Mouse (Mus musculus) layer of hippocampus, postnatal 25 days (tissue): Measurements from ENCODE around the gene Fem1a. TPM values are rescaled to one million over a fixed set of nuclear protein-coding genes. Genes with fewer than 3 reads are reported as not detected.

Experiments used
- DNase-seq, 2 experiments: peaks; one replicate each; pipeline ENCODE4 v3.0.0; 2022; ENCODE audit warnings: mixed read lengths in 2 of 2, low spot score in 1 of 2; ENCODE audit errors: extremely low spot score in 1 of 2
- total RNA-seq, 2 experiments: library from RNA; stranded (reverse); gene quantifications; 2 replicates each; pipeline ENCODE4 v1.2.3; 2021

Fem1a gene
- 10 to 100 TPM; 36.1 to 37.0 TPM for total RNA-seq

DNA sequence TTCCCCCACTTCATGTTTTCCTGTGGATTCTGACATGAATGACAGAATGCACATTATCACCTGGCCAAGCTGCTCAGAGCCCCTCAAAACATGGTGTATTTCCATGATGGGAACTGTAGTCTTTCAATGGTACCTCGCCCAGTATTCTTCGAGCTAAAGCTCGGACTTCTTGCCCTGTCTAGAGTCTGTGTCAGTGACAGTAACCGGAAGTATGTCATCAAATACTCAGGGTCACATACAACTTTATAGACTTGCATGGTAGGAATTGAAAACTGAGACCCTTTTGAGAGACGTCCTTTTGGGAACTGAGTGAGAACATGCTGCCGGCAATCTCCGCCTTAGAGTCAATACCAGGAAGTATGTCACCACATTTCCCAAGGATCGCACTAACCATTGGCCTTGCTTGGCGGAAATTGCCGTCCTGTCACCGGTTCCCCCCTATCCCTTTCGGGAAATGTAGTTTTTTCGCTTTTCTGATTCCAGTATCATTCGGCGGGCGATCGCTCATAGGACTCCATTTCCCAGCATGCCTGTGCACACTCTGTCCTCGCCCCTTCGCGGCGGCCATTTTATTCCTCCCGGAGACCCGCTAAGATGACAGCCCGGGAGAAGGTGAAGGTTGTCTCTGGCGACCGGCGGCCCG, at the start of gene Fem1a:
Gene Fem1a, plus strand, starts transcription at position 572 of the 643 bp plus-strand sequence.
- peak; percentile 72 to 81 for DNase-seq

GRCm38 (mm10) chr17:56206986-56207674, 49.5 kb upstream of the Fem1a start:
- DNase-seq = no peak

GRCm38 (mm10) chr17:56207963-56208530, 48.6 kb upstream of the Fem1a start:
- no peak for DNase-seq

- no peak for DNase-seq
Observed at GRCm38 (mm10) chr17:56208821-56209220, 47.8 kb upstream of the Fem1a start.

DNA sequence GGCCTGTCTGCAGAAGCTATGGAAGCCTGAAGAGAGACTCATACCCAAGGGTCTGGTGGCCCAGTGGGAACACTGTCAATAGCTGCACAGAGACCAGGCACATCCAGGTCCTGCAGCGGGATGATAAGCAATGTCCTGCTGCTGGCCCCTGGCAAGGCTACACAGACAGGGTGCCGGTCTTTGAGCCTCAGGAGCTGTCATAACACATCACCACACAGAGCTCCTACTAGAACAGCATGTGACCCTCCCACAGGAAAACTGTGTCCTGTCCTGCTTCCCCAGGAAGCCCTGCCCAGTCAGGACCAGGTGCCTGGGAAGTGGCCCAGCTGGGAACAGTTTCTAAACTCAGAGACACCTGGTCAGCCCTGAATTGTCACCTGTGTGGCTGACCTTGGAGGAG, 45.5 kb upstream of the Fem1a start:
- no peak for DNase-seq

GRCm38 (mm10) chr17:56212676-56213075, 43.9 kb upstream of the Fem1a start:
- DNase-seq = no peak

DNA sequence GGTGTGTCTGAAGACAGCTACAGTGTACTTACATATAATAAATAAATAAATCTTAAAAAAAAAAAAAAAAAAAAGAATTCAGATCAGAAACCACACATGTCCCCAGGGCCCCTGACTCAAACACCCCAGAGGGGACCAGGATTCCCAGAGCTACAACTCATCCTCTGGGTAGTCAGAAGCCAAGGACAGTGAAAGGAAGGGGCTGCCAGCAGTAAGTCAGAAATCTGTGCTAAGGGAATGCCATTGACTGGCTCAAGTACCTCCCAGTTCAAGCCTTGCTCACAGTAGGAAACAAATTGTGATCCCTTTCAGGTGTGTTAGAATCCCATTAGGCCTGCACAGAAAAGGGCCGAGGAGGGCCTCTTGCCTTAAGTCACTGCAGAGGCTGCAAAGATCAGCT, 42.4 kb upstream of the Fem1a start:
- DNase-seq = no peak

DNA sequence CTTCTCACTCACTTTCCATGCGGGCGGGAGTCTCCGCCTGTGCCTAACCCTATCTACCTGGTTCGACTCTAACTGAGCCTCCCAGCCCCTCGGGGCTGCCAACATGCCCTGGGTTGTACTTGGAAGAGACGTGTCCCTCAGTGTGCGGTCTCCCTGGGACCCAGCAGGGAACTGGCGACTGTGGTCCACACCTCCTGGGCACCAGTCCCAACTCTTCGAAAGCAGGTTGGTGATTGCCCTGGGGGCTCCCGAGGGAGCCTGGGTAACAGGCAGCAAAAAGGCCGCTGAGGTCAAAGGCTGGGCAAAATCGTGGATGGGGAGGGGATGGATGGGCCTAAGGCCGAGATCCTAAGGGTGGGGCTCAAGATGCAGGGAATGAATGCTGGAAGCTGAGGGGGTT, 38.9 kb upstream of the Fem1a start:
- no peak for DNase-seq

DNA sequence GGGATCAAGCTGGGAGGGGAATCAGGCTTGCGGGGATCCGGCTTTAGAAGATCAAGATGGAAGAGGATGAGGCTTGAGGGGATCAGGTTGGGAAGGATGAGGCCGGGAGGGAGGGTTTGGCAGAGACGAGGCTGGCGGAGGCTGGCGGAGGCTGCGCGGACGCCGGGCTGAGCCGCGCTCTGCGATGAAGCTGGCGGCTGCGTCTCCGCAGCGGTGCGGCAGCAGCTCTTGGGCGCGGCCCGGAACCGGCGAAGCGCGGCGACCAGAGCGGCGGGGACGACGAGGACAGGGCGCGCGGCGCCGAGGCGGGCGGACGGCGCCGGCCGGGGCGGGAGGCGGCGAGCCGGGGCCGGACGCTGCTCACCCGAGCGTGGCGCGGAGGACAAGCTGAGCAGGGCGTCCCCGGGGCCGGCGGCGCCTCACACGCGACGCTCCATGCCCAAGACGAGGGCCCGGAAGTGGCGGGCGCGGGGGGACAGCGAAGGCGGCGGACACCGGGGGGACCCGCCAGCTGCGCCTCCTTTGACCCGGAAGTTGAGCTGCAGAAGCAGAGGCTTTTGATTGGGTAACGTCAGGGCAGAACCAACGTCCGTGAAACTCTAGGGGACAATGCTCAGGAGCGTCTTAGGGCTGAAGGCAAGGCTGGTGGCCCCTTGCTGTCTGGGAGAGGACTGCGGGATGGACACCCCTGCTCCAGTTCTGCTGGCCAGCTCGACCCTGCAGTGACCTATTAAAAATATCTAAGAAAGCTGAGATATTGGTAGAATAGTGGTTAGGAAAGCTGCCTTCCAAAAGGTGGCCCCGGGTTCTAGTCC, 38.0 kb upstream of the Fem1a start, which contains the start of gene Dpp9:
Gene Dpp9, minus strand, starts transcription at position 529 of the 815 bp plus-strand sequence.
- peak; percentile 78 to 80 for DNase-seq

DNA sequence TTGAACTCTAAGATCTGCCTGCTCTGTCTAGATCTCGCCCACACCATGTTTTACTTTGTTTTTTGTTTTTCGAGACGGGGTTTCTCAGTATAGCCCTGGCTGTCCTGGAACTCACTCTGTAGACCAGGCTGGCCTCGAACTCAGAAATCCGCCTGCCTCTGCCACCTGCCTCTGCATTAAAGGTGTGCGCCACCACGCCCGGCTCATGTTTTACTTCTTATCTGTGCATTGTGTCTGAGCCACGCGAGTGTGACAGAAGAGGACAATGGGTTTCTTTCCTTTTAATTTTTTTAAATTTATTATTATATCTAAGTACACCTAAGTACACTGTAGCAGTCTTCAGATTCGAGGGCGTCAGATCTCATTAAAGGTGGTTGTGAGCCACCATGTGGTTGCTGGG, 37.4 kb upstream of the Fem1a start:
- DNase-seq = no peak

DNA sequence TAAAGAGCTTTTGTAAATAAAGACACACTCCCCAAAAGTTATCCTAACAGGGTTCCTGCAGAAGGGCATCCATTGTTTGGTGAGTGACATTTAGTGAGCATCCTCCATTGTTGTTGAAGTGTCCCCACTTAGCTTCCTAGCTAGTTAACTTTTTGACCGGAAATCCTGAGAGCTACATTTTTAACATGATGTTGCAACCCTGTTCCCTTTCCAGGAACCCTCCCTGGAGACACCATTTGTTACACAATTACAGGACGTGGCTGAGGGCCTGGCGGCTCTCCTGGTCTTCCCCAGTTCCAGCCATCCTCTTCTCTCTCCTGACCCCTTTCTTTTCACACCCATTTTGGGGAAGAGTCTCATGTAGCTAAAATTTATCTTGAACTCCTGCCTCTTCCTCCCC, 36.8 kb upstream of the Fem1a start:
- no peak for DNase-seq

DNA sequence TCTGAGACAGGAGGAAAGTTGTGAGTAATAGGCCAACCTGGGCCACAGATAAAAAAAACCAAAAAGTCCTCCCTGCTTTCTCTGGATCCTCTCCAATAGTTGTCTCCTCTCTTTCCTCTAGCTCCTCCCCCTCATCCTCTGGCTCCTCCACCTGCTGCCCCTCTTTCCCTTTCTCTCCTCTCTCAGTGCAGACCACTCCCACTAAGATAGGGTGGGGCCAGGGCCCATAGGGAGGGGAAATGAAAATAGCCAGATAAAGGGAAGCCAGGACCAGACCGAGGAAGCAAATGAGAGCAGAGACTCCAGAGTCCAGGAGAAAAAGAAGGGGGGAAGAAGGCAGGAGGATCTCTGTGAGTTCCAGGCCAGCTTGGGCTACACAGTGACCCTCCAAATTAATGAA, 31.7 kb upstream of the Fem1a start:
- DNase-seq = no peak

DNA sequence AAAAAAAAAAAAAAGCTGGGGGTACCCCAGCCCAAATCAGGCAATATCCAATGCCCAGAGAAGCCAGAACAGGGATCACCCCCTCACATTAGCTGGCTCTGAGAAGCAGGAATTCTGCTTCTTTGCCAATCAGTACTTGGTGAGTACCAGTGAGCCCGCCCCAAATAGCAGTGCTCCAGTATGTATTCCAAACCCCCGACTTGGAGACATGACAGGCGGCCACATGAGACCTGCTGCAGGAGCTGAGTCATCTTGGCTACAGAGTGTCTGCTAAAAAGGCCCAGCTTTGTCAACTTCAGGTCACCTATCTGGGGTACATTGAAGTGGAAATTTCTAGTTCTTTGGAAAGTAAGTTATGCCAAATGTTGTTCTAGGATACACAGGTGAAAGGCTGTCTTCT, 30.0 kb upstream of the Fem1a start:
- DNase-seq = no peak

GRCm38 (mm10) chr17:56229943-56230342, 26.7 kb upstream of the Fem1a start:
- peak; percentile 55 for DNase-seq

DNA sequence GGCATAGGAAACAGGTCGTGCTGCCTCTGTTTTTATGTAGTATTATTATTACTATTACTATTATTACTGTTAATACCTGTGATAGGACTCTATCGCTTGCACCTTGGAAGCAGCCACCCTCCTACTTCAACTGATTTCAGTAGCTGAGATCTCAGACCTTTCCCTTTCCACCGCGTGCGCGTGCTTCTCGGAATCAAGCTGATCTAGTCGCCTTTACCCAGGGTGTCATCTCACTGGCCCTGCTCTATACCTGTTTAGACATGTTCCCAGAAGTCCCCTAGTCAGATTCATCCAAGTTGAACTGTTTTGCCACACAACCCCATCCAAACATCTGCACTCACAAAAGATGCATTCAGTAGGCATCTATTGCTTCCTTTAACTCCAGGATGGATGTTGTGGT, 23.2 kb upstream of the Fem1a start:
- DNase-seq = no peak

GRCm38 (mm10) chr17:56233818-56234469, 22.7 kb upstream of the Fem1a start:
- DNase-seq = peak; percentile 77 to 78

DNA sequence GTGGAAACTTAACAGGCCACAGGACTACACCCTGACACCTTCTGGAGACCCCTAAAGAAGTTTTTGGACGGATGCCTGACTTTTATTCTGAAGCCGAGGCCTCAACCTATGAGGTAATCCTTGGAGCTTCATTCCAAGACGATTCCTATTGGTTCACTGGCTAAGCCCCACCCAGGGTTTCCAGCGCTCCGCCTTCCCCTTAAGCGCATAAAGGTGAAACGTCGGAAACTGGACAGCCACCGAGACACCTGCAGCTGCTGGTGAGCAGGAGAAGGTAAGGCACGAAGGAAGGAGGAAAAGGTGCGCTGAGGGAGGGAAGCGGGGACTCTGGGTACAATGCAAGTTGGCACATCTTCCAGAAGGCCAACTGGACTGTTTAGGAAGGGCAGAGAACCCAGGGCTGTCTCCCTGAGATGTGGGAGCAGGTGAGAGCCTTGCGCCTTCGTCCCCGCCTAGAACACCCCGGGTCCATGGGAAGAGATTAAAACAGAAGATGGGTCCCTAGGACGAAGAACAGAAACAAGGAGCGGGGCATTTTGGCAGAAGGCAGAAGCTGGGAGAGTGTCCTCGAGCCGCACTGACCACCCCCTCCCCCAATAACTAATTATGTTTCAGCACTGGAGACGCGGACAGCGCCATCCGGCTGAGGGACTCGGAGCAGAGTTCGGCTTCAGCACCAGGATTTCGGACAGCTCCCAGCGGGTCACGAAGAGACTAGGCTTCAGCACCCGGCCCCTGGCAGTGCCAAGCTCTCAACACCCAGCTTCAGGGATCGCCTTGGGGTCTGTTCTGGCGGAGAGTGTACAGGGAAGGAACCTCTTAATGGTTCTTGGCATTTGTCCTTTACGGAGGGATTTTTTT, 14.8 kb upstream of the Fem1a start:
- DNase-seq = peak; percentile 64 to 87

DNA sequence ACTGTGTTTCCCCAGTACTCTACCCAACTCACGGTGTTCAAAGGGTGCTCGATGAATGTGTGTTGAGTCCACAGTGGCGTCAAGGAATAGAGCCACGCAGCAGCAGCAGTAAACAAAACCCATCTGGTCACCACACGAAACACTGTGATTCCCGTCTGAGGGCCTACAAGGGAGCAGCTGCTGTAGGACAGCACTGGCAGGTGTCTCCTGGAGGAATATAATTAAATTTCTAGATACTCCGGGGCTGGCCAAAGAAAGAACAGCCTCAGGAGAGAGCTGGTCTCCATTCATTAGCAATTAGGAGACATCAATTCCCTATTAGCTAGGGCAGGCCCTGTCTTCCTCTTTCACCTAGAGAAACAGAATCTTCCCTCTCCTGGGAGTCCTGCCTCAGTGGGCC, 11.0 kb upstream of the Fem1a start:
- no peak for DNase-seq

DNA sequence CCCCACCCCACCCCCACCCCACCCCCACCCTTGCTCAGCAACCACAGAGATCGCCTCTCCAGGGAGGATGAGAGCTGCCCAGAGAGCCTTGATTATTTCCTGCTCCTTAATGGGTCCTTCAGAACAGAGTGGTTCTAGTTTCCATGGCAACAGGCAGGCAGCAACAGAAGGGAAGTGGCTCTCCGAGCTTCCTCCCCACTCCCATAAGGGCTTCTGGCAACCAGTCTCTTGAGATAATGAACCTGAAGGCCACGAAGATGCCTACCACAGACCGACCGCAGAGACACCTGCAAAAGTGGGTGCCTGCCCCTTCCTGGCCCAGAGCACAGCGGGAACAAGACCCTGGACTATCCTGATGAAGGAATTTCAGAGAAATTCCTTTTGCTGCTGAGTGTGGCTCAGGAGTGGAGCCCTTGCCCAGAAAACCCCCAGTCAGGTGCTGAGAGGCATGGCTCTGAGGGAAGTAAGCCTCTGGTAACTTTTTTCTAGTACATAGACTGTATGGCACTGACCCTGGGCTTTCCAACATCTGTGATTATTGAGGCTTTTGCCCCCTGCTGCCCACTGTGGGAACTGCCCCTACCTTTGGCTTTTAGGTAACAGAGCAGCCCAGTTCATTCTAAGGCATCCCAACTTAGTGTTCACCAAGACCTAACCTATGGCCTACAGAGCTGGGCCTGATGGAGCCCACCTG, 5.3 kb upstream of the Fem1a start:
- peak; percentile 51 to 81 for DNase-seq
